Mouse (Mus musculus): Measurements from ENCODE around the gene a.

The a gene

GRCm38 (mm10) chr2:154782856-154783650 is 8.1 kb upstream of the a start:
- DNase-seq (ENCODE audit: low spot score in 2 of 2) = no peak

GRCm38 (mm10) chr2:154785284-154785683 is 5.9 kb upstream of the a start:
- no peak for DNase-seq (ENCODE audit: low spot score in 2 of 2)

GRCm38 (mm10) chr2:154786187-154786586 is 5.0 kb upstream of the a start:
- no peak for DNase-seq (ENCODE audit: low spot score in 2 of 2)

- DNase-seq (ENCODE audit: low spot score in 2 of 2) = no peak
Measured at GRCm38 (mm10) chr2:154786776-154787175, 4.4 kb upstream of the a start.

GRCm38 (mm10) chr2:154789381-154789780 is 1.8 kb upstream of the a start:
- no peak for DNase-seq (ENCODE audit: low spot score in 2 of 2)

- no peak for DNase-seq (ENCODE audit: low spot score in 2 of 2)
Measured at GRCm38 (mm10) chr2:154789977-154790655, 1.1 kb upstream of the a start.

- DNase-seq (ENCODE audit: low spot score in 2 of 2) = peak in 1 of 2 experiments; percentile 46
Measured at GRCm38 (mm10) chr2:154791661-154792642, 750 bp downstream of the a start.

- no peak for DNase-seq (ENCODE audit: low spot score in 2 of 2)
Measured at GRCm38 (mm10) chr2:154803372-154803771, 12.2 kb downstream of the a start.

- DNase-seq (ENCODE audit: low spot score in 2 of 2) = no peak
Measured at GRCm38 (mm10) chr2:154803845-154804244, 12.6 kb downstream of the a start.

GRCm38 (mm10) chr2:154807689-154808088 is 16.5 kb downstream of the a start:
- DNase-seq (ENCODE audit: low spot score in 2 of 2) = no peak

GRCm38 (mm10) chr2:154809107-154809762 is 18.0 kb downstream of the a start:
- DNase-seq (ENCODE audit: low spot score in 2 of 2) = no peak

- DNase-seq (ENCODE audit: low spot score in 2 of 2) = no peak
Measured at GRCm38 (mm10) chr2:154810821-154811220, 19.6 kb downstream of the a start.

GRCm38 (mm10) chr2:154813426-154813825 is 22.2 kb downstream of the a start:
- no peak for DNase-seq (ENCODE audit: low spot score in 2 of 2)

GRCm38 (mm10) chr2:154817089-154817488 is 25.9 kb downstream of the a start:
- DNase-seq (ENCODE audit: low spot score in 2 of 2) = no peak

GRCm38 (mm10) chr2:154817788-154818187 is 26.6 kb downstream of the a start:
- peak in 1 of 2 experiments; percentile 57 for DNase-seq (ENCODE audit: low spot score in 2 of 2)

GRCm38 (mm10) chr2:154818599-154818998 is 27.4 kb downstream of the a start:
- no peak for DNase-seq (ENCODE audit: low spot score in 2 of 2)

GRCm38 (mm10) chr2:154820346-154820745 is 29.1 kb downstream of the a start:
- no peak for DNase-seq (ENCODE audit: low spot score in 2 of 2)

- no peak for DNase-seq (ENCODE audit: low spot score in 2 of 2)
Measured at GRCm38 (mm10) chr2:154826054-154826538, 34.9 kb downstream of the a start.

- no peak for DNase-seq (ENCODE audit: low spot score in 2 of 2)
Measured at GRCm38 (mm10) chr2:154827521-154827920, 36.3 kb downstream of the a start.

GRCm38 (mm10) chr2:154832471-154832870 is 41.3 kb downstream of the a start:
- DNase-seq (ENCODE audit: low spot score in 2 of 2) = no peak

GRCm38 (mm10) chr2:154834149-154834865 is 43.1 kb downstream of the a start:
- DNase-seq (ENCODE audit: low spot score in 2 of 2) = no peak
